Mouse (Mus musculus) kidney, adult 2 months (tissue): Measurements from ENCODE around the gene Entr1. TPM values are rescaled to one million over a fixed set of nuclear protein-coding genes. Genes with fewer than 3 reads are reported as not detected.

Experiments
- DNase-seq: peaks from one replicate; pipeline ENCODE4 v3.0.0; 2021
- H3K27ac ChIP-seq: fragments of 200-500 bp; 2 replicates; pipeline ENCODE4 v1.5.1; 2012; ENCODE audit warnings: low read depth, low read length, control low read depth, inconsistent platforms; ENCODE audit not compliant: insufficient read depth
- H3K27me3 ChIP-seq: fragments of 200-500 bp; replicated peaks from 2 replicates; pipeline ENCODE4 v1.6.1; 2012; ENCODE audit warnings: mild to moderate bottlenecking, moderate library complexity, low read length, inconsistent platforms; ENCODE audit not compliant: control insufficient read depth, insufficient read depth
- H3K36me3 ChIP-seq: fragments of 200-500 bp; 2 replicates; pipeline ENCODE4 v1.6.1; 2012; ENCODE audit warnings: mild to moderate bottlenecking, moderate library complexity, low read length, inconsistent platforms; ENCODE audit not compliant: control insufficient read depth, insufficient read depth
- H3K4me1 ChIP-seq: fragments of 200-500 bp; 2 replicates; pipeline ENCODE4 v1.6.1; 2011; ENCODE audit warnings: low read length; ENCODE audit not compliant: control insufficient read depth, insufficient read depth
- H3K4me3 ChIP-seq: fragments of 200-500 bp; 2 replicates; pipeline ENCODE4 v1.5.1; 2011; ENCODE audit warnings: mild to moderate bottlenecking, low read depth, low read length, control low read depth; ENCODE audit not compliant: insufficient read depth
- CTCF ChIP-seq: fragments of 200-500 bp; conservative IDR thresholded peaks from 2 replicates; pipeline ENCODE4 v1.5.1; 2011; ENCODE audit warnings: low read depth, mild to moderate bottlenecking, control low read depth, low read length, moderate library complexity, mixed read lengths; ENCODE audit not compliant: insufficient read depth, insufficient read length
- POLR2A ChIP-seq: fragments of 200-500 bp; IDR thresholded peaks from one replicate; pipeline ENCODE4 v1.6.1; 2011; ENCODE audit warnings: low read depth, low read length, control low read depth
- WGBS: fragments of 180-500 bp; shearing (Covaris S2); methylation state at CpG from one replicate; pipeline ENCODE4 v1.1.7; 2018; 5-methylcytosine and 5-hydroxymethylcytosine counted together
- polyA plus RNA-seq: library from polyadenylated mRNA; depleted of rRNA; stranded (reverse); fragments of >200 nt; gene quantifications from 2 replicates; pipeline ENCODE4 v1.2.3, GENCODE M21; 2012

Entr1 gene
- polyA plus RNA-seq, 1 experiment, result 102 TPM

GRCm38 (mm10) chr2:26356678-26357077 is 32.4 kb downstream of the Entr1 start:
- no peak for DNase-seq
- 76% methylated on average over 7 of the region's 7 CpGs for WGBS
- Histone ChIP-seq H3K36me3 (no peaks in the 10 kb centered on the region), H3K27me3 (no peaks in the 10 kb centered on the region), H3K4me3 (no peak overlapping the region), H3K27ac (no peak overlapping the region), H3K4me1 (peaks cover 8% of the 10 kb centered on the region; the same call in 1 of the 2 replicates)
- TF ChIP-seq POLR2A, result no peak
- no peak for TF ChIP-seq CTCF

- WGBS, result 91% methylated on average over 4 of the region's 4 CpGs
- no peak for DNase-seq
- H3K27ac ChIP-seq, result no peak overlapping the region
These were observed 32.9 kb downstream of the Entr1 start for GRCm38 (mm10) chr2:26356231-26356630.

GRCm38 (mm10) chr2:26354401-26354800 is 34.7 kb downstream of the Entr1 start:
- TF ChIP-seq POLR2A, result no peak
- no peak for TF ChIP-seq CTCF

More at GRCm38 (mm10) chr2:26356231-26356630, 32.9 kb downstream of the Entr1 start:
- no peaks in the 10 kb centered on the region for H3K27me3 ChIP-seq
- H3K36me3 ChIP-seq, result no peaks in the 10 kb centered on the region
- no peak for TF ChIP-seq CTCF
- TF ChIP-seq POLR2A, result no peak
- no peak overlapping the region for H3K4me3 ChIP-seq
- H3K4me1 ChIP-seq, result peaks cover 10% of the 10 kb centered on the region; the same call in 1 of the 2 replicates

GRCm38 (mm10) chr2:26353066-26353980 is 35.8 kb downstream of the Entr1 start:
- Histone ChIP-seq H3K4me3 (peak overlapping the region; percentile 46; the same call in 1 of the 2 replicates), H3K4me1 (peaks cover 16% of the 10 kb centered on the region; the same call in 1 of the 2 replicates), H3K27ac (no peak overlapping the region), H3K27me3 (no peaks in the 10 kb centered on the region), H3K36me3 (no peaks in the 10 kb centered on the region)
- WGBS, result 92% methylated on average over 11 of the region's 11 CpGs
- no peak for DNase-seq
- TF ChIP-seq CTCF (no peak), POLR2A (no peak)

More at GRCm38 (mm10) chr2:26354401-26354800, 34.7 kb downstream of the Entr1 start:
- Histone ChIP-seq H3K27ac (no peak overlapping the region), H3K27me3 (no peaks in the 10 kb centered on the region), H3K4me3 (no peak overlapping the region), H3K36me3 (no peaks in the 10 kb centered on the region), H3K4me1 (peaks cover 16% of the 10 kb centered on the region; the same call in 1 of the 2 replicates)
- 96% methylated on average over 4 of the region's 4 CpGs for WGBS
- DNase-seq, result no peak

GRCm38 (mm10) chr2:26352291-26352910 is 36.7 kb downstream of the Entr1 start:
- no peak overlapping the region for H3K27ac ChIP-seq
- no peak for TF ChIP-seq CTCF
- TF ChIP-seq POLR2A, result no peak
- no peaks in the 10 kb centered on the region for H3K36me3 ChIP-seq
- no peaks in the 10 kb centered on the region for H3K27me3 ChIP-seq
- no peak for DNase-seq
- 3% methylated on average over 36 of the region's 36 CpGs for WGBS
- H3K4me1 ChIP-seq, result peaks cover 12% of the 10 kb centered on the region; the same call in 1 of the 2 replicates
- peak overlapping the region; percentile 46 for H3K4me3 ChIP-seq

GRCm38 (mm10) chr2:26351358-26352290 is 37.5 kb downstream of the Entr1 start, which contains the start of gene Dnlz:
Gene Dnlz (minus strand): TSS chr2:26352110.
- TF ChIP-seq CTCF, result peak; percentile 69
- TF ChIP-seq POLR2A, result no peak
- 1% methylated on average over 62 of the region's 62 CpGs for WGBS
- peak; percentile 96 for DNase-seq

More at GRCm38 (mm10) chr2:26351358-26352290, 37.5 kb downstream of the Entr1 start, which contains the start of gene Dnlz:
- H3K4me3 ChIP-seq, result peak within 1 kb of the TSS; percentile 80
- no peaks in the 10 kb centered on the region for H3K36me3 ChIP-seq
- no peaks in the 10 kb centered on the region for H3K27me3 ChIP-seq
- H3K27ac ChIP-seq, result peak within 1 kb of the TSS; percentile 66
- H3K4me1 ChIP-seq, result peaks cover 12% of the 10 kb centered on the region; the same call in 1 of the 2 replicates
